ENCODE assay signal across 8 mouse cellular contexts in the genomic region with DNA sequence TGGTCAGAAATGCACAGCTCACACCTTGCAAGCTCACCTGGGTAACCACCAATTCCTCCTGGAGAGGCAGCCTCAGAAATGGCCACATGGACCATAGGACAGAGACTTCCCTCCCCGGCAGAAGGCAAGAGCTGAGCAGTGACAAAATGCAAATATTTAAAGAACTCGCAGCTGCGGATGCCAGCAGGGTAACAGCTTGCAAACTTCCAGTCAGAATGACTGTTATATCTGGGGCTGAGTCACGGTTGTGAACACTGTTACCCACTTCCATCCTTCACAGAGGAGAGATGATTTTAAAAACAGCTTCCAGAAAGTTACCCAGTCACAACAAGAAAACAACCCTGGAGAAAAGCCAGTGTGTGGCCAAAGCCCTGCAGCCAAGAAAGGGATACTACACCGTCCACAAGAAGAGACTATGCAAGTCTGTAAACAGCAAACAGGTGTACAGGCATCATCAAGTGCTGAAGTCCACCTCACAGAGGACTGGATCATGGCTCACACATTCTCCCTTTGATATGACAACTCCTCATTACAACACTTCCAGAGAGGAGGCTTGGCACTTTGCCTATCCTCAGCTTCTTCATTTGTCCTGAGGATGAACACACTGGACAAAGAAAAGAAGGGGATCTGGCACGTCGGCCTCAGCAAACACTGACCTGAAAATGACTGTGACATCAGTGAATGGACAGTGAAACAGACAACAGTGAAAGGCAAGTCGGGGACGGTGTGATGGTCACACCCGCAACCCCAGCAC. TPM values are rescaled to one million over a fixed set of nuclear protein-coding genes. Genes with fewer than 3 reads are reported as not detected.
A peak's percentile ranks its signal among the peaks of the same experiment; 100 is the strongest.
DNase-seq lines count a peak whose midpoint lies in the region; ATAC-seq and TF ChIP-seq lines count a peak whose summit lies in the region.

No protein-coding gene starts in this region.

- 60% methylated on average over 10 of the region's 10 CpGs for WGBS in forebrain, embryonic 15.5 days
- 69% methylated on average over 10 of the region's 10 CpGs for WGBS in forebrain, embryonic 13.5 days
- WGBS in liver, embryonic 15.5 days (ENCODE audit: insufficient replicate concordance), result 60% methylated on average over 10 of the region's 10 CpGs
- WGBS in midbrain, postnatal 0 days, result 57% methylated on average over 10 of the region's 10 CpGs

- peak; percentile 65 for DNase-seq in 3T3-L1 (ENCODE audit: low read depth, low spot score)
- DNase-seq in heart, postnatal 4 days, result peak; percentile 39
- no peak for DNase-seq in natural killer cell, adult 2 months (ENCODE audit: low spot score in 2 of 2)
- no peak for DNase-seq in midbrain, postnatal 0 days (ENCODE audit: low spot score)
- no peak for DNase-seq in spleen, adult 18-20 months

- H3K4me2 ChIP-seq in forebrain, embryonic 15.5 days (replicated peaks), result no peak overlapping the region
- H3K4me2 ChIP-seq in forebrain, embryonic 13.5 days, result no peak overlapping the region
- peak overlapping the region; percentile 33 for H3K4me2 ChIP-seq in liver, embryonic 15.5 days
- H3K4me2 ChIP-seq in midbrain, postnatal 0 days (ENCODE audit: low read depth, low read length, poor library complexity, severe bottlenecking), result no peak overlapping the region

- peaks cover 25% of the 10 kb centered on the region for H3K4me1 ChIP-seq in forebrain, embryonic 15.5 days
- H3K4me1 ChIP-seq in forebrain, embryonic 13.5 days, result peaks cover 23% of the 10 kb centered on the region
- peaks cover 98% of the 10 kb centered on the region for H3K4me1 ChIP-seq in liver, embryonic 15.5 days (replicated peaks)
- no peaks in the 10 kb centered on the region for H3K4me1 ChIP-seq in midbrain, postnatal 0 days (ENCODE audit: insufficient read depth, low read length)

- no peak overlapping the region for H3K9ac ChIP-seq in forebrain, embryonic 15.5 days (replicated peaks)
- no peak overlapping the region for H3K9ac ChIP-seq in forebrain, embryonic 13.5 days
- H3K9ac ChIP-seq in liver, embryonic 15.5 days, result no peak overlapping the region
- no peak overlapping the region for H3K9ac ChIP-seq in midbrain, postnatal 0 days (replicated peaks; ENCODE audit: low read length, poor library complexity, severe bottlenecking)

- ATAC-seq in forebrain, embryonic 15.5 days (replicated peaks), result peak; percentile 71; the same call in 1 of the 2 replicates
- no peak for ATAC-seq in forebrain, embryonic 13.5 days
- ATAC-seq in liver, embryonic 15.5 days (ENCODE audit: insufficient read depth), result no peak
- ATAC-seq in midbrain, postnatal 0 days (ENCODE audit: low FRiP score), result no peak

- no peaks in the 10 kb centered on the region for H3K9me3 ChIP-seq in forebrain, embryonic 15.5 days
- no peaks in the 10 kb centered on the region for H3K9me3 ChIP-seq in forebrain, embryonic 13.5 days (replicated peaks)
- H3K9me3 ChIP-seq in liver, embryonic 15.5 days (replicated peaks), result no peaks in the 10 kb centered on the region
- H3K9me3 ChIP-seq in midbrain, postnatal 0 days (ENCODE audit: low read length), result no peaks in the 10 kb centered on the region

- no peaks in the 10 kb centered on the region for H3K27me3 ChIP-seq in forebrain, embryonic 15.5 days
- no peaks in the 10 kb centered on the region for H3K27me3 ChIP-seq in forebrain, embryonic 13.5 days
- H3K27me3 ChIP-seq in liver, embryonic 15.5 days, result no peaks in the 10 kb centered on the region
- H3K27me3 ChIP-seq in midbrain, postnatal 0 days (ENCODE audit: insufficient read depth, low read length), result no peaks in the 10 kb centered on the region

- no peak overlapping the region for H3K4me3 ChIP-seq in forebrain, embryonic 15.5 days
- no peak overlapping the region for H3K4me3 ChIP-seq in forebrain, embryonic 13.5 days
- H3K4me3 ChIP-seq in liver, embryonic 15.5 days (replicated peaks), result no peak overlapping the region
- H3K4me3 ChIP-seq in midbrain, postnatal 0 days (ENCODE audit: low read depth, low read length), result no peak overlapping the region

- H3K27ac ChIP-seq in forebrain, embryonic 15.5 days (replicated peaks), result no peak overlapping the region
- H3K27ac ChIP-seq in forebrain, embryonic 13.5 days, result no peak overlapping the region
- H3K27ac ChIP-seq in liver, embryonic 15.5 days (replicated peaks), result peak overlapping the region; percentile 65
- no peak overlapping the region for H3K27ac ChIP-seq in midbrain, postnatal 0 days (ENCODE audit: low read depth, low read length)

- no peak for TF ChIP-seq CTCF in midbrain, postnatal 0 days (IDR thresholded peaks at IDR 0.05)

- H3K36me3 ChIP-seq in forebrain, embryonic 15.5 days, result no peaks in the 10 kb centered on the region
- H3K36me3 ChIP-seq in forebrain, embryonic 13.5 days (ENCODE audit: poor library complexity, severe bottlenecking), result no peaks in the 10 kb centered on the region
- H3K36me3 ChIP-seq in liver, embryonic 15.5 days (replicated peaks), result no peaks in the 10 kb centered on the region
- H3K36me3 ChIP-seq in midbrain, postnatal 0 days (ENCODE audit: insufficient read depth, low read length), result no peaks in the 10 kb centered on the region

RNA-seq across cellular contexts. Expression of gene Pacsin2, which starts 16.4 kb away (rescaled TPM):
- polyA plus RNA-seq in forebrain, embryonic 15.5 days (2015; fragmentation: Nextera tagmentation; extraction: Ambion mirVana), result 21.5 and 25.5 TPM in 2 replicates
- polyA plus RNA-seq in forebrain, embryonic 13.5 days (2015; fragmentation: Nextera tagmentation; extraction: Ambion mirVana), result 26.0 TPM in 2 replicates
- total RNA-seq in heart, postnatal 4 days (2021), result 100 to 1,000 TPM; 136 to 147 TPM
- 46.7 and 50.5 TPM in 2 replicates for polyA plus RNA-seq in liver, embryonic 15.5 days (2015; fragmentation: Nextera tagmentation; extraction: Ambion mirVana)
- total RNA-seq in midbrain, postnatal 0 days (2014; rRNA removed), result 14.6 and 21.3 TPM in 2 replicates
- polyA plus RNA-seq in midbrain, postnatal 0 days (2015; fragmentation: Nextera tagmentation; extraction: Ambion mirVana), result 16.2 and 16.7 TPM in 2 replicates

Comparison
In these comparisons a context has a peak if more than half of its experiments do, and no peak if none do; other contexts are left out.
1. DNase-seq: peak in 3T3-L1 (single experiment) and heart, postnatal 4 days (single experiment); none in natural killer cell, adult 2 months (0 of 2), midbrain, postnatal 0 days (single experiment) and spleen, adult 18-20 months (0 of 2).